Mouse (Mus musculus): Measurements from ENCODE around the gene Prtn3.

Prtn3 gene

DNA sequence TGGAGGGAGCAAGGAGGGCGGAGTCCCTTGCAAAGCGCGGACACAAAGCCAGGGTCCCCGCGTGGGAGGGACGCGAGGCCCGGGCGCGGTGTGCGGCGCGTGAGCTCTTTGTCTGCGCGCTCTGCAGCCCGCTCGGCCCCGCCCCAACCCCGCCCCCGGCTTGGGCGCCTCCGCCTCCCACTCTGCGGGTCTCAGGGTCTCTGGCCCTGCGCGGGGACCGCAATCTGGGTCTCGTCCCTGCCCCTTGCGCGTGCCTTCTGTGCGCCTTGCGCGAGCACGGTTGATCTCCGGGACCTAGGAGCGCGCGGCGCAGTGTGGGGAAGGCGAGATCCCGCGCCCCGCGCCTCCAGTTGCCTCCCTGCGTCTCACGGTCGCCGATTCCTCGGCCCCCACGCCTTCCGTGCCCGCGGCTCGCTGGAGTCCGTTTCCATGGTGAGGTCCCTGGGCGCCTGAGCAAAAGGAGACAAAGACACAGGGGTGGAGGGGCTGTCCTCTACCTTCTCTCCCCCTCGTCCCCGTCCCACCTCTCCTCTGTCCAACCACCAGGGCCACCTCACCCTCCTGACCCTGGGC, at the start of gene Prtn3, which contains the start of gene Plppr3:
TSS of gene Prtn3 (plus strand) at position 187 of the 573 bp plus-strand sequence.
TSS of gene Plppr3 (minus strand) at position 345 of the 573 bp plus-strand sequence.
- no peak for DNase-seq (ENCODE audit: low spot score)

DNA sequence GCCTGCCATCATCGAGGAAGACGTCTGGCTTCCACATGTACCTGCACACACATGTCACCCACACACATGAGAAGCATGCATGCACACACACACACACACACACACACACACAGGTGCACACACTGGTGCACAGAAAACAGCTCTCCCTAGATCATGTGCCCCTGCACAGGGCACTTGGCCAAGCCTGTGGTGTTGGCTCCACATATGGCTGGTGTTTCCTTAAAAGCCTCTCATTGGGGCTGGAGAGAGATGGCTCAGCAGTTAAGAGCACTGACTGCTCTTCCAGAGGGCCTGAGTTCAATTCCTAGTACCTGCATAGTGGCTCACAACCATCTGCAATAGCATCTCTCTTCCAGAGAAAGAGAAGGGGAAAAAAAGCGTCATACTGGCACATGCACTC, 42.7 kb upstream of the Prtn3 start:
- DNase-seq (ENCODE audit: low spot score), result no peak

DNA sequence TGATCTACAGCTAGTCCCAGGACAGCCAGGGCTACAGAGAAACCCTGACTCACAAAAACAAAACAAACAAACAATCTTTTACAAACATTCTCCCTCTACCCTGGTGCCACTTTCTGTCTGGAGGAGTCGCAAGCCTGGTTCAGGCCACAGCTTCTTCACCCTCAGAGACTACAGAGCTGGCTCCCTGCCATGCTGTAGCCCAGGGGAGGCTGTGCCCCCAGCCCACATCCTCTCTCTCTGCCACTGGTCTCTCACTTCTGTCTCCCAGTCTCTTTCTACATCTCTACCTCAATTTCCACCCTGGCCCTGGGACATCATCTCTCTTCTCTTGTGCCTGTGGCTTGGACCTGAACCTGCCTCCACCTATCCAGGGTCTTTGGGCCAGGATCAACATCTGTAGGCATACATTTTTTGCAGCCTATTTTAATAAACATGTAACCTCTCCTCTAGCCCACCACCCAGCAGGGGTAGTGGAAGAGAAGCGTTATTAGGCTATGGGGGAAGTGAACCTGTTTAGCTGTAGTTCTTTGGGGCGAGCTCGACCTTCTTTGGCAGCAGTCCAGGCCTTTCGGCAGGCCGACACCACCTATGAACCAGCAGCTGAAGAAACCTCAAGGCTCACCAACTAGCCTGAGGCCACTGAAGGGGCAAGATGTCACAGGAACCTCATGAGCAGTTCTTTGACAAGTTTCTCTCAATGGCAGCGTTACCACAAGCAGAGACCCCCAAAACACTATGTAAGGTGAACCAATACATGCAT, 42.1 kb upstream of the Prtn3 start:
- no peak for DNase-seq (ENCODE audit: low spot score)

DNA sequence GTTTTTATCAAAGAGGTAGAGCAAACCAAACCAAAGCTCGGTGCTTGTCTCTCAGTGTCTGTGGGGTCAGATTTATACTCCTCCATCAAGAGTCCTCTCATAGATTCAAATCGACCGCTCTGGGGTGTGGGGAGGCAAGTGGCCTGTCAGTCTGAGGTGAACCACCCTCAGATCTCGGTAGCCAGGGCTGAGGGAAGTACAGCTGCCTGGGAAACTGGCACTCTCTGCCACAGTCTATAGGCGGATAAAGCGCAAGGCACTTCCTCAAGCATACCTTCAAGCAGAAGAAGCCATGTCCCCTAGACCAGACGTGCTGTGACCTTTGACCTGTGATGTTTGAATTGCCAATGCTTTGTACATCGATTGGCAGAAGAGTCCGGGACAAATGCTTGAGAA, 41.5 kb upstream of the Prtn3 start:
- DNase-seq (ENCODE audit: low spot score), result no peak

DNA sequence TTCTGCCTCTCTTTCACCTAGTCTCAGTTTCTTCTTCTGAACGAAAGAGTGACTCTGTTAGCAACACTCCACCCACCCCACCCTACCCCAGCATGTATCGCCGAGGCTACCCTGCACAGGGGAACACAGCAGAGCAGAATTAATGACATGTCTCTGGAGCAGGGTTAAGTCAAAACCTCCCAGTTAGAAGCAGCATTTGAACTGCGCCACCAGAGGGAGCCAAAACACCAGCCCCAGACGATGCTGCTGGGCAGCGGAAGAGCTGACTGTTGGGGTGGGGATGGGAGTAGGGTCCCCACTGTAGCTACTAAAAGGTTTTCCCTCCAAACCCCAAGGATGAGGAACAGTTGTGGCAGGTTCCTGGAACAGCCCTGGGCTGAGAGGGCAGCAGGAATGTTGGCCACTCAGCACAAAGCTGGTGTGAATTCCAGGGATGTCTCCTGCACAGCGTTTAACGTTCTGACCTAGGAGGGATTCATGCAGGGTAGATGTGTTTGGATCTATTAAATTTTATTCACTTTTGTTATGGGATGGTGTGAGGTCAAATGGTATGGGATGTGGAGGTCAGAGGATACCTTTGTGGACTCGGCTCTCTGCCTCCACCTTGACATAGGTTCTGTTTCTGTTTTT, 39.4 kb upstream of the Prtn3 start:
- DNase-seq (ENCODE audit: low spot score), result peak; percentile 69

DNA sequence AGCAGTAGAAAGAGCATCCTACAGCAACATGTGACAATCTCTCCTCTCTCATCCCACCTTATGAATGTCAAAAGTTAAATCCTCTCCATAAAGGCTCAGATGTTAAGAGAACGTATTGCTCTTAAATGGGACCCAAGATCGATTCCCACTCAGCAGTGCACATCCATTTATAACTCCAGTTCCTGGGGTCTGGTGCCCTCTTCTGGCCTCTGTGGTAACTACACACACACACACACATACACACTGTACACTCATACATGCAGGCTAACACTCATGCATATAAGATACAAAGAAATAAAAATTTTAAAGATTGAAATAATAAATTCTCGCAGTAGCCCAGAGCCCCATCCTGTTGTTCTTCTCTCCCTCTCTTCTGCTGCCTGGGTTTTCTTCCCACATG, 37.4 kb upstream of the Prtn3 start:
- DNase-seq (ENCODE audit: low spot score), result no peak

DNA sequence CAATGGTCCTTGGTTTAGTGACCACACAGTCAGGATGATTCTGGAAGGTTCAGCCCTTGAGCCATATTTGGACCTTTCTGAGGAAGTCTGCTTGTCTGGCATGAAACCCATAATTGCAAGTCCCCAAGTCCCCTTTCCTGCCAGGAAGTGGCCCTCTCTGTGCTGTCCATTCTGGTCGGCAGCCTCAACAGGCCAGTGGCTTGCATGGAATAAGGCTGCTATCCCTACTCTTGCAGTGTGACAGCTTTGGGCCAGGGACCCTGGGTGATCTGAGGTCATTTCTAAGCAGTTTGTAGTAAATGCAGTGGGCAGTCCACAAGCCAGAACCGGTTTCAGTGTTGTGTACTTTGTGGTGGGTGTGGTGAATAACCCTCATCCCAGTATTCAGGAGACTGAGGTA, 36.1 kb upstream of the Prtn3 start:
- no peak for DNase-seq (ENCODE audit: low spot score)

DNA sequence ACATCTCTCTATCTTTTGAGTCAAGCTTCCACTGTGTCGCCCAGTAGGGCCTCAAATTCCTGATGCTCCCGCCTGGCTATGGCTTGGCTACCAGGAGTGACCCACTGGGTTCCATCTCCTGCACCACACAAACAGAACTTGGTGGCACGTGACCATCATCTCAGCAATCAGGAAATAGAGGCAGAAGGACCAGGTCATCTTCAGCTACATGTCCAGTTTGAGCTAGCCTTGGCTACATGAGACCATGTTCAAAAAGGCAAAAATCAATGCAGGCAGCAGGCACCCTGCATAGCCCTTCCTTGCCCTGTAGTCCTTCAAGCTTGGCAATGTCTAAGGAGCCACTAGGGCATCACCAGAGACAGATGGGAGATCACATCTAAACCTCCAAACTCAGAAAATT, 34.2 kb upstream of the Prtn3 start:
- DNase-seq (ENCODE audit: low spot score), result no peak

- DNase-seq (ENCODE audit: low spot score), result peak; percentile 68
These were observed 33.4 kb upstream of the Prtn3 start for GRCm38 (mm10) chr10:79840644-79841551.

DNA sequence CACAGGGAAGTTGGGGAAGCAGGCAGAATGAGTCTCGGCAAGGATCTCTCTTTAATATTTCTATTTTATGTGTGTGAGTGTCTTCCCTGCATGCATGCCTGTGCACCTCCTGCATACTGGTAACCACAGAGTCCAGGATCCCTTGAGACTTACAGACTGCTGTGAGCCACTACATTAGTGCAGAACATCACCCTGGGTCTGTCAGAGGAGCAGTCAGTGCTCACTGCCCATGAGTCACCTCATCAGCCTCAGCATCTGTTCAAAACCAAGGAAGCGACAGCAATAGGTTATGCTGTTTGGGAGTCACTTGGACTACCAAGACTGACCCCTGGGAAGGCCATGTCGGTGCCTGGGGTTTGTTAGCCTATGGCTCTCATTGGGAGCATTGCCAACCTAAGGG, 32.0 kb upstream of the Prtn3 start:
- DNase-seq (ENCODE audit: low spot score), result no peak

GRCm38 (mm10) chr10:79843476-79843875, 30.8 kb upstream of the Prtn3 start:
- DNase-seq (ENCODE audit: low spot score), result no peak

DNA sequence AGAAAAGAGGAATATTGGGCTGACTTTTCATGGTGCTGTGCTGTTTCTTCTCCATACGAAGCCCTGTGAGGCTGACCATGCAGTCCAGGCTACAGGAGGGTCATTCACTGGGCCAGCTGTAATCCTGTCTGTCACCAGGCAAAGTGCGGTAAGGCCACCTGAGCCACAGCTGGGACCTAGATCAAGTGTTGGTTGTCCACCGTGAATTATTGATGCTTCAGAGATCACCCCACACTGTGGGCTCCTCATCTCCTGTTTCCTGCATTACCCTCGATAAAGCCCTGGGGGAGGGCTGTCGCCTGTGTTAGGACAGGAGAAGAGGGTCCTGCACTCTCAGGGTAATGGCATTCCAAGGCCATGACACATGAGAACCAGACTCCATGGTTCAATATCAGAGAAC, 27.7 kb upstream of the Prtn3 start:
- no peak for DNase-seq (ENCODE audit: low spot score)

- DNase-seq (ENCODE audit: low spot score), result no peak
These were observed 24.2 kb upstream of the Prtn3 start for GRCm38 (mm10) chr10:79849941-79850628.

- DNase-seq (ENCODE audit: low spot score), result no peak
These were observed 22.6 kb upstream of the Prtn3 start for GRCm38 (mm10) chr10:79851653-79852052.

- no peak for DNase-seq (ENCODE audit: low spot score)
These were observed 22.0 kb upstream of the Prtn3 start for GRCm38 (mm10) chr10:79852107-79852789.

- DNase-seq (ENCODE audit: low spot score), result no peak
These were observed 21.4 kb upstream of the Prtn3 start for GRCm38 (mm10) chr10:79852827-79853226.

DNA sequence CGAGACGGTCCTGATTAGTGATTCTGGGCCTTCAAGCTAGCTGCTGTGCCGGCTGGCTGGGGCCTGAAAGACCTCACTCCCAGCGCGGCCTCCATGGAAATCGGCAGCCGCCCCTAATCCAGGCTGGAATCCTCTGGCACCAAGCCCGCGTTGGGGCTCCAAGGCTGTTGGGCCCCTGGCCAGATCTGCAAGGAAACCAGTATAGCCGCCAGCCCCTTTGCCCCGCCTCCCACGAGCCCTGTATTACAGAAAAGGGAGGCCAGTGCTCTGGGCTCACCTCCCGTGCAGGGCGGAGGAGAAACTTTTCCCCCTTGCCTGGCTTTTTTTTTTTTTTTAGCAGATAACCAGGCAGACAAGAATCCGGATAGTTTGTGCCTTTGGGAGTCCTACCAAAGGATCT, 20.9 kb upstream of the Prtn3 start:
- DNase-seq (ENCODE audit: low spot score), result peak; percentile 86

DNA sequence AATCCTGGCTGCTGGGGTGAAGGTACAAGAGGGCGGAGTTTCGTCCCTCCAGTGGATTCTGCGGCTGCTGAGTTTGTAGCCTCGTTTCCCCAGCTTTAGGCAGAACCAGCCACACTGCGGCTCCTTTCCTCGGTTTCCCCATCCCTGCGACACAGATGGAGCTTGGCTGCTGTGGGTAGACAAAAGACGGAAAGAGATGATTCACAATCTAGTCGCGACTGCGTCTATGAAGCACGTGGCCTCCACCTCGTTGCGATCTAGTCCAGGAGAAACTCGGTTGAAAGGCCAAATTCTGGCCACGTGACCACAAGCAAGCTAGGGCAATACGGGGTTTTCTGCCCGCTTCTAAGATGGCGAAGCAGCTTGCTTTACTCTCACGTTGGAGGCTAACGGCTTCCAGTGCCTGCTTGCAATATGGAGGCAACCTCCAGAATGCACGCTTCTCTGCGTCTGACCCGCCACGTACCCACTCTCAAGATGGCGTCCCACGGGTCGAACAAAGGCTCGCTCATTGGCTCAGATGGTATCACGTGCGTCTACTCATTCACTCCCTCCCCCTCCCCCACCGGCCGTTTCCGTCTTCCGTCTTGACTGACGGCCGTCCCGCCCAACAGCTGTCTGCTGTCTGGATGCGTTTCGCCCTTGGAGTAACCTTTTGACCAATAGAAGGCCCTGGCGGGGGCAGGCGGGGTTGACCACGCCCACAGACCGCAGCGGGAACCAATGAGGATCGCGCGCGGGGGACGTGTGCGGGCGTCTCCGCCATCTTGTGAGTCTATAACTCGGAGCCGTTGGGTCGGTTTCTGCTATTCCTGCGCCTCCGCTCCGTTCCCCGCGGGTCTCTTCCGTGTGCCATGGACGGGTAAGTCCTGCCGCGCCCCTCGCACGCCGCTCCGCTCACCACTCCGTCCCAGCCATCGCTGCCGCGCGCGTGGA, 20.1 kb upstream of the Prtn3 start, which contains the start of gene Ptbp1:
TSS of gene Ptbp1 (plus strand) at position 568 of the 936 bp plus-strand sequence.
- DNase-seq (ENCODE audit: low spot score), result peak; percentile 99

- DNase-seq (ENCODE audit: low spot score), result no peak
These were observed 19.3 kb upstream of the Prtn3 start for GRCm38 (mm10) chr10:79854801-79855541.
